Mouse (Mus musculus) lung, adult 18-20 months (tissue): ENCODE results near the gene Atp5j2.
A peak's percentile ranks its signal among the peaks of the same experiment; 100 is the strongest.

Source experiments
- DNase-seq, 2 experiments: peaks; one replicate each; pipeline ENCODE4 v3.0.0; 2022; ENCODE audit warnings: mixed read lengths in 2 of 2

Atp5j2 gene

GRCm38 (mm10) chr5:145200387-145200786 is 8.5 kb upstream of the Atp5j2 start:
- DNase-seq: no peak

GRCm38 (mm10) chr5:145190875-145191798 is 725 bp downstream of the Atp5j2 start:
- DNase-seq: peak; percentile 91 to 94

GRCm38 (mm10) chr5:145190373-145190772 is 1.5 kb downstream of the Atp5j2 start:
- no peak for DNase-seq

GRCm38 (mm10) chr5:145189416-145189815 is 2.4 kb downstream of the Atp5j2 start:
- no peak for DNase-seq

DNA sequence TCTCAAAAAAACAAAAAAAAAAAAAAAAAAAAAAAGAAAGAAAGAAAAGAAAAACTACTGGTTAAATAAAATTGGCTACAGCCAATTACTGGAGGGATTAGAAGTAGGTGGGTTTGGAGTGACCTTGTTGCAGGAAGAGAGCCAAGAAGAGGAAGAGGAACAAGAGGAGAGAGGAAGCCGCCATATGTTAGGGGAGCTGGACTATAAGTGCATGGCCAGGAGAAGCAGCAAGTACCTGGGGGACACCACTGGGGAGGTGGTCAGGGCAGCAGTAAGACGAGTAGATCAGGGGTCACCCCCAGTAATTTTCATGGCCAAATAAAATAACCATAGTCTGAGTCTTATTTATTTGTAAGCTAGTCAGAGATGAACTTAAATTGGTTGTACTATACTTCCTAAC is 6.6 kb downstream of the Atp5j2 start:
- DNase-seq: no peak

DNA sequence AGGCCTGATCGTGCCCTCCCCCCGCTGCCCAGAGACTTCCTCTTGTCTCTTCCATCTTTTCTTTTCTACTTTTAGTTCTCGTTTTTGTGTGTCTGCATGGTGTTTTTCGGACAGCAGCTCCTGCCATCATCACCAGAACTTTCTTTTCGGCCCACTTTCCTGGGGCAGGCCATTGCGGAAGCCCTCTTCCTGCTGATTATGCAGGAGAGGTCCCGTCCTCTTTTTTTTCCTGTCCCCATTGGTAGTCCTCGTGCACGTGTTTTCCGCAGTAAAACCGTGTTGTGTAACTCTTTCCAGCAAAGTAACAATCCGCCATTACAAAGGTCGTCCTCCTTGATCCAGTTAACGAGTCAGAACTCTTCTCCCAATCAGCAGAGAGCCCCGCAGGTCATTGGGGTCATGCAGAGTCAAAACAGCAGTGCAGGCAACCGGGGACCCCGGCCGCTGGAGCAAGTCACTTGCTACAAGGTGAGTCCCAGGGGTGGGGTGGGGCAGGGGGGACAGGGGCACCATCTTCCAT is 13.3 kb downstream of the Atp5j2 start:
- peak in 1 of 2 experiments; percentile 12 for DNase-seq

- no peak for DNase-seq
These were observed 24.6 kb downstream of the Atp5j2 start for GRCm38 (mm10) chr5:145167306-145167661.

DNA sequence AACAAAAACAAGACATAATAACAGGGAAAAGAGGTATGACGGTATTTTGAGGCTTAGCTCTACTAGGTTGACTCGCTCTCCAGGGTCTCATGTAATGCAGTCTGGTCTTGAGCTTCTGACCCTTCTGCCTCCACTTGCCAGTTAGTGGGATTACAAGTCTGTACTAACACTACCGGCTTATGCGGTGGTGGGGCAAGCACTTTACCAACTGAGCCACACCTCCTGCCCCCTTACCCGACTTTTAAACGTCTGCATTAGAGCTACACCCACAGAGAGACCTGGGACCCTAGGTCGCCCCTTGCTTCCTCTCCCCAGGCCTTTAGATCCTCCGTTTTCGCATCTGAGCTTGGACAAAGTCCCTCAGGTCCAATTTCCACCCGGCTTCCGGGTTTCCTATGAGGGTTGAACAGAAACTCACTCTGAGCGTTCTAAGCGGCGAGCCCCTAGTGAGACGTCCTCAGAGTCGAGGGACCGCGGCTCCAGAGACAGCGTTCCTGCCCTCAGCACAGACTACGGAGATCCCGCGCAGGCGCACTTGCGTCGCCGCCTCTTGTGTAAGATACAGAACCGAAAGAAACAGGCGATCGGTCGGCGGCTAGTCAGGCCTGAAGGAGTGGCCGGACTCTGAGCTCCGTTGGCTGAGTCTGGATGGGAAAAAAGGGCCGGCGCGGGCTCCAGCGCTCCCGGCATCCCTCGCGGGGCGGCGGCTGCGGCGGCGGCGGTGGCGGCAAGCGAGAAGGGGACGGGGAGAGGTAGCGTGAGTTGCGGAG is 25.1 kb downstream of the Atp5j2 start, which contains the start of the genes Ptcd1 and Cpsf4:
Gene Ptcd1, minus strand, starts transcription at position 573 of the 770 bp plus-strand sequence.
Gene Cpsf4, plus strand, starts transcription at position 678 of the 770 bp plus-strand sequence.
- peak; percentile 99 for DNase-seq

GRCm38 (mm10) chr5:145165184-145165583 is 26.7 kb downstream of the Atp5j2 start:
- DNase-seq: no peak

DNA sequence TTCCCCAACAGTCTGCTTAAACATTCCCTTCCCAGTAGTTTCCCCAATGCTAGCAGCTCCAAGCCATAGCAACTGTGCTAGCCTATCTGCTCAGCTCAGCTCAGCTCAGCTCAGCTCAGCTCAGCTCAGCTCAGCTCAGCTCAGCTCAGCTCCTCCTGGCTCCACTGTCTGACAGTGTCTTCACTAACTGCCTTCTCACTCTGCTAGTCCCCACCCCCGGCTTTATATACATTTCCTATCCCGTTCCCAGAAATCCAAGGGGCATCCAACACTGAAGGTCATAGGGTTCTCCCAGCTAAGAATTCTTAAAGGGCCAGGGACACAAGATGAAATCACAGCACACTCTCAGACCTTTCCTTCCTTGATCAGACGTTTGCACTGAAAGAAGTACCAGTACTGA is 27.2 kb downstream of the Atp5j2 start:
- DNase-seq: no peak

DNA sequence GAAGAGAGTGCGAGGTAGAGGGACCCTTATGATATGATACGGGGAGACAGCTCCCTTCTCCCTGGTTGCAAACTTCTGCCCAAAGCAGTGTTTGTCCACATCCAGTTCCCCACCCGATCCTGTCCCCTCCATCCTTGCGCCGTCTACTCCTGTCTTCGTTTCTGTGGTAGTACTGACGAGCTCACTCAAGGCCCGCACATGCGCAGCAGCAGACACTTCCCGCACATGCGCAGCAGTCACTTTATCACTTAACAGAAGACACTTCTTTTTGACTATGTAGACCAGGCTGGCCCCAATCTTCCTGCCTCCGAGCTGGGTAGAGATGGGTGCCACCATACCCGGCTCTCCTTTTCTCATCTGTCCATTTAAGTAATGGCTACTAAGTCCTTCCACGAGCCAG is 30.5 kb downstream of the Atp5j2 start:
- DNase-seq: no peak

GRCm38 (mm10) chr5:145152690-145153089 is 39.2 kb downstream of the Atp5j2 start:
- no peak for DNase-seq

- no peak for DNase-seq
These were observed 42.6 kb downstream of the Atp5j2 start for GRCm38 (mm10) chr5:145149294-145149693.

- DNase-seq: no peak
These were observed 44.1 kb downstream of the Atp5j2 start for GRCm38 (mm10) chr5:145147748-145148147.

GRCm38 (mm10) chr5:145140611-145141010 is 51.3 kb downstream of the Atp5j2 start:
- no peak for DNase-seq

DNA sequence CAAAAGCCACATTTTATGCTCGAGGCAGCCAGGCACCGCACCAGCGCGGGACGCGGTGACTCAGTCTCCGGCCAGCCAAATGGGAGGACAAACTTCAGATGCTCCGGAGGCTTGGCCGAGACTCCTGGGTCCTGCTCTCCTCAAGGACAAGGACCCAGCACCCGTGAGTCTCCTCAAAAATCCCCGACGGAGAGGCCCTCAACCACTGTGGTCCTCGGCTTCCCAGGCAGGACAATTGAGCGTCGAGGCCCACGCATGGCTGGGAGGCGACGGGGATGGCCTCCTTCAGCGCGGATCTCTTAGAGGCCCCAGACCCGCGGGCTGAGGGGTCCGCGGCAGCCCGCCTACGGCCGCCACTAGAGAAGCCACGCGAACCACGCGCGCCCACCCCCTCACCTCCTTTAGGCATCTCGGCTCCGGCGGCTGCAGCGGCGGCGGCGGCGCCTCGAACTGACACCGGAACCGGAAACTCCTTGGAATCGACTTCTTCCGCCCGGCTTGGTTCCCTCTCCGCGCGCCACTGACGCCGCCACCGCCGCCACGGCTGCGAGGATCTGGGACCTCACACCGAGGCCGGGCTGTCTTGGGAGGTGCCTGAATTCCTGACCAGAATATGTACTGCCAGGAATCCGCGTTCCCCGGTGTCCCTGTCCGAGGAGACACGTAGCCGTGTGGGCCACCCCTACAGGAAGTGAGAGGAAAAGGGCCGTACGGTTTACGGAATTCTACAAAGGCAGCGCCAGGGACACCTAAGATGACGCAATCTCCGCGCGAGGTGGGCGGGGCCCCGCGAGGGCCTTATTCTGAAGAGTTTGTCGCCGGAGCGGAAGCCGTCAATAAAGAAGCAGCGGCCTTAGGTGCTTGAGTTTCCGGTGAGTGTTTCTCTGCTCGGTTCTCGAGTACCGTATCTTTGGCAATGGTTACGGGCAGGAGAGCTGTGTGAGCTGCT is 52.0 kb downstream of the Atp5j2 start, which contains the start of the genes Pdap1 and Bud31:
Gene Pdap1, minus strand, starts transcription at position 668 of the 949 bp plus-strand sequence.
Gene Bud31, plus strand, starts transcription at position 792 of the 949 bp plus-strand sequence.
- DNase-seq: peak; percentile 93 to 95

- no peak for DNase-seq
These were observed 53.0 kb downstream of the Atp5j2 start for GRCm38 (mm10) chr5:145138836-145139235.
